Mouse (Mus musculus) embryonic facial prominence, embryonic 13.5 days (tissue): Measurements from ENCODE around the gene Gm13762. TPM values are rescaled to one million over a fixed set of nuclear protein-coding genes. Genes with fewer than 3 reads are reported as not detected.
"Not testable (repeated sequence)": the region's sequence is repeated elsewhere in the genome, so short reads cannot be mapped to it uniquely, and the experiment has no call there.

Experiments used
- ATAC-seq: fragments of 200-750 bp; cut with Nextera tagmentation; 2 replicates; pipeline ENCODE4 v1.8.0; 2017; ENCODE audit warnings: low read depth; ENCODE audit not compliant: insufficient number of reproducible peaks, insufficient read depth, low FRiP score, low TSS enrichment
- H3K27ac ChIP-seq: fragments of 300-500 bp; sonication (generic); 2 replicates; pipeline ENCODE4 v1.5.1; 2015; ENCODE audit warnings: moderate library complexity, mild to moderate bottlenecking, inconsistent platforms
- H3K27me3 ChIP-seq: fragments of 300-500 bp; sonication (generic); 2 replicates; pipeline ENCODE4 v1.6.1; 2015; ENCODE audit warnings: mild to moderate bottlenecking, inconsistent platforms
- H3K36me3 ChIP-seq: fragments of 300-500 bp; sonication (generic); 2 replicates; pipeline ENCODE4 v1.6.1; 2015; ENCODE audit warnings: mild to moderate bottlenecking, inconsistent platforms
- H3K4me1 ChIP-seq: fragments of 300-500 bp; sonication (generic); 2 replicates; pipeline ENCODE4 v1.6.1; 2015; ENCODE audit warnings: inconsistent platforms
- H3K4me2 ChIP-seq: fragments of 300-500 bp; sonication (generic); 2 replicates; pipeline ENCODE4 v1.6.1; 2015; ENCODE audit warnings: moderate library complexity, mild to moderate bottlenecking, inconsistent platforms
- H3K4me3 ChIP-seq: fragments of 300-500 bp; sonication (generic); 2 replicates; pipeline ENCODE4 v1.5.1; 2015; ENCODE audit warnings: mild to moderate bottlenecking, inconsistent platforms
- H3K9ac ChIP-seq: fragments of 300-500 bp; sonication (generic); 2 replicates; pipeline ENCODE4 v1.6.1; 2015; ENCODE audit warnings: mild to moderate bottlenecking, inconsistent platforms
- H3K9me3 ChIP-seq: fragments of 300-500 bp; sonication (generic); 2 replicates; pipeline ENCODE4 v1.6.1; 2016; ENCODE audit warnings: inconsistent platforms
- WGBS: fragments of 180-500 bp; shearing (Covaris S2); methylation state at CpG from one replicate; pipeline ENCODE4 v1.1.7; 2015; ENCODE audit warnings: mixed read lengths; 5-methylcytosine and 5-hydroxymethylcytosine counted together
- polyA plus RNA-seq: library from polyadenylated mRNA; unstranded; fragments of >200 nt; fragmentation: Nextera tagmentation; extraction: Ambion mirVana; gene quantifications from 2 replicates; pipeline ENCODE4 v1.2.1, GENCODE M21; 2015

Gm13762 gene
- polyA plus RNA-seq: not detected in 2 replicates

- H3K4me1 ChIP-seq: no peaks in the 10 kb centered on the region
- no peak within 1 kb of the TSS for H3K4me2 ChIP-seq
- no peaks in the 10 kb centered on the region for H3K27me3 ChIP-seq
- H3K4me3 ChIP-seq: no peak within 1 kb of the TSS
- WGBS: 83% methylated on average over 1 of the region's 1 CpGs
- H3K9ac ChIP-seq: no peak within 1 kb of the TSS
- no peaks in the 10 kb centered on the region for H3K36me3 ChIP-seq
- no peak within 1 kb of the TSS for H3K27ac ChIP-seq
- no peaks in the 10 kb centered on the region for H3K9me3 ChIP-seq
- ATAC-seq: no peak
These were observed at the start of gene Gm13762 for GRCm38 (mm10) chr2:88980181-88980580. Gene Gm13762, minus strand, starts transcription at chr2:88980281.

DNA sequence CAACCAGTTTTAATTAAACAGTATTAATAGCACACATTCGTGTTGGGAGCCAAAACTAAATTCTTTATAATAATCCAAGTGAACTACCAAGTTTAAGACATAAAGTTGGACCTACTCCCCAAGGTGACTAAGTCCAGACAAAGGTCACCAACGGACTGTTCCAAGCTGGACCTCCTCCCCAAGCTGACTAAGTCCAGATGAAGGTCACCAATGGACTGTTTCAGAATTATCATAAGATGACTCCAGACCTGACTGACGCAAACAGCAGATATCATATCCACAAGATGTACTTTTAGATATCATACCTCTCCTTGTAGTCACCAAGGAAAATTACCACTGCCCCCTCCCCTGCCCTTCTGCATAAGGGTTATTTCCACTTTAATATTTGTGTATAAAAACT, 41.4 kb upstream of the Gm13762 start:
- H3K36me3 ChIP-seq, H3K4me3 ChIP-seq, H3K27me3 ChIP-seq, H3K9ac ChIP-seq, H3K27ac ChIP-seq, H3K4me2 ChIP-seq, ATAC-seq, H3K9me3 ChIP-seq, H3K4me1 ChIP-seq: not testable (repeated sequence)
- WGBS: 69% methylated on average over 3 of the region's 3 CpGs

DNA sequence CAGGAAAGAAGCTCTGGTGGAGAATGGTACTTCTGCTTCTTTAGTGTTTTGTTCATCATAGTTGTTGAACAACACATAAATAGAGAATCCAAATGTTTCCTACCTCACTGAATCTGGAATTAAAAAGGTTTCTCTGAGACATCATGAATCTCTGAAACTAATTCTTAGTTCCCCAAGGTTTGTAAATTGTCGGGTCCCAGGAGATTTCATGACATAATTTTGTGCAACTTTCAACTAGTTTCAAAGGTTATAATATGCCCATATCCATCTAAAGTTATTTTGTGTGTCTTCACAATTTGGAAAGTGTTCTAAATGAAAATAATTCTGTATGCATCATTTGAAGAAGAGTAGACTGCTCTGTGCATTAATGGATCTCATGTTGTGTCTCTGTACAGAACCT, 38.2 kb upstream of the Gm13762 start, which contains the start of gene Olfr1216:
TSS of gene Olfr1216 (minus strand) at position 101 of the 400 bp plus-strand sequence.
- Histone ChIP-seq H3K9me3 (no peaks in the 10 kb centered on the region), H3K36me3 (no peaks in the 10 kb centered on the region), H3K27me3 (no peaks in the 10 kb centered on the region), H3K27ac (no peak within 1 kb of the TSS), H3K4me1 (no peaks in the 10 kb centered on the region), H3K9ac (no peak within 1 kb of the TSS), H3K4me2 (no peak within 1 kb of the TSS), H3K4me3 (no peak within 1 kb of the TSS)
- WGBS: 75% methylated on average over 1 of the region's 1 CpGs
- no peak for ATAC-seq

- Histone ChIP-seq H3K9me3 (no peaks in the 10 kb centered on the region), H3K36me3 (no peaks in the 10 kb centered on the region), H3K4me2 (no peak within 1 kb of the TSS), H3K27me3 (no peaks in the 10 kb centered on the region), H3K27ac (no peak within 1 kb of the TSS), H3K4me3 (no peak within 1 kb of the TSS), H3K9ac (no peak within 1 kb of the TSS), H3K4me1 (no peaks in the 10 kb centered on the region)
- no peak for ATAC-seq
- WGBS: 72% methylated on average over 2 of the region's 2 CpGs
These were observed 26.8 kb upstream of the Gm13762 start, which contains the start of gene Olfr1215 for GRCm38 (mm10) chr2:89006873-89007272. Gene Olfr1215, minus strand, starts transcription at chr2:89006973.

- ATAC-seq: no peak
- no peak within 1 kb of the TSS for H3K4me3 ChIP-seq
- H3K27me3 ChIP-seq: no peaks in the 10 kb centered on the region
- WGBS: 75% methylated on average over 1 of the region's 1 CpGs
- no peaks in the 10 kb centered on the region for H3K36me3 ChIP-seq
- H3K9me3 ChIP-seq: no peaks in the 10 kb centered on the region
- H3K4me1 ChIP-seq: no peaks in the 10 kb centered on the region
- no peak within 1 kb of the TSS for H3K4me2 ChIP-seq
- H3K9ac ChIP-seq: no peak within 1 kb of the TSS
- no peak within 1 kb of the TSS for H3K27ac ChIP-seq
These were observed 12.5 kb upstream of the Gm13762 start, which contains the start of gene Olfr1214 for GRCm38 (mm10) chr2:88992553-88992952. Gene Olfr1214, minus strand, starts transcription at chr2:88992653.

GRCm38 (mm10) chr2:88953669-88954068, 26.4 kb downstream of the Gm13762 start, which contains the start of gene Olfr1212:
Gene Olfr1212, plus strand, starts transcription at chr2:88953969.
- H3K9me3 ChIP-seq: no peaks in the 10 kb centered on the region
- H3K4me3 ChIP-seq: no peak within 1 kb of the TSS
- H3K36me3 ChIP-seq: no peaks in the 10 kb centered on the region
- no peak within 1 kb of the TSS for H3K9ac ChIP-seq
- ATAC-seq: no peak
- H3K4me1 ChIP-seq: no peaks in the 10 kb centered on the region
- no peak within 1 kb of the TSS for H3K4me2 ChIP-seq
- H3K27me3 ChIP-seq: no peaks in the 10 kb centered on the region
- no peak within 1 kb of the TSS for H3K27ac ChIP-seq

- Histone ChIP-seq H3K4me2 (no peak within 1 kb of the TSS), H3K9ac (no peak within 1 kb of the TSS), H3K27me3 (no peaks in the 10 kb centered on the region), H3K36me3 (no peaks in the 10 kb centered on the region), H3K27ac (no peak within 1 kb of the TSS), H3K9me3 (no peaks in the 10 kb centered on the region), H3K4me3 (no peak within 1 kb of the TSS), H3K4me1 (no peaks in the 10 kb centered on the region)
- no peak for ATAC-seq
- WGBS: 88% methylated on average over 1 of the region's 1 CpGs
These were observed 42.1 kb downstream of the Gm13762 start, which contains the start of gene Olfr1211 for GRCm38 (mm10) chr2:88938011-88938410. Gene Olfr1211, minus strand, starts transcription at chr2:88938111.

Other genes starting within 250 kb of the Gm13762 start
- not detected in 2 replicates for gene Olfr1197, start 247.9 kb downstream of the Gm13762 start, polyA plus RNA-seq
- gene Olfr1198, start 228.9 kb downstream of the Gm13762 start, polyA plus RNA-seq: not detected in 2 replicates
- gene Olfr1199, start 219.8 kb downstream of the Gm13762 start, polyA plus RNA-seq: not detected in 2 replicates
- not detected in 2 replicates for gene Olfr1200, start 209.8 kb downstream of the Gm13762 start, polyA plus RNA-seq
- gene Olfr1201, start 187.2 kb downstream of the Gm13762 start, polyA plus RNA-seq: not detected in 2 replicates
- gene Olfr1202, start 165.8 kb downstream of the Gm13762 start, polyA plus RNA-seq: not detected in 2 replicates
- gene Olfr1205, start 150.5 kb downstream of the Gm13762 start, polyA plus RNA-seq: not detected in 2 replicates
- gene Olfr1204, start 131.0 kb downstream of the Gm13762 start, polyA plus RNA-seq: not detected in 2 replicates
- not detected in 2 replicates for gene Olfr1206, start 117.0 kb downstream of the Gm13762 start, polyA plus RNA-seq
- gene Olfr1208, start 78.0 kb downstream of the Gm13762 start, polyA plus RNA-seq: not detected in 2 replicates
- gene Olfr1209, start 65.1 kb downstream of the Gm13762 start, polyA plus RNA-seq: 0.10 TPM in 1 of 2 replicates, not detected in the other
- gene Olfr1211, start 42.2 kb downstream of the Gm13762 start, polyA plus RNA-seq: not detected in 2 replicates
- not detected in 2 replicates for gene Olfr1212, start 26.3 kb downstream of the Gm13762 start, polyA plus RNA-seq
- not detected in 2 replicates for gene Olfr1214, start 12.4 kb upstream of the Gm13762 start, polyA plus RNA-seq
- gene Olfr1215, start 26.7 kb upstream of the Gm13762 start, polyA plus RNA-seq: not detected in 2 replicates
- not detected in 2 replicates for gene Olfr1216, start 38.1 kb upstream of the Gm13762 start, polyA plus RNA-seq
- 0.07 TPM in 1 of 2 replicates, not detected in the other for gene Olfr1217, start 51.8 kb upstream of the Gm13762 start, polyA plus RNA-seq
- not detected in 2 replicates for gene Olfr1218, start 80.9 kb upstream of the Gm13762 start, polyA plus RNA-seq
- not detected in 2 replicates for gene Olfr1219, start 103.2 kb upstream of the Gm13762 start, polyA plus RNA-seq
- gene Olfr1220, start 126.6 kb upstream of the Gm13762 start, polyA plus RNA-seq: not detected in 2 replicates
- gene Olfr1221, start 137.0 kb upstream of the Gm13762 start, polyA plus RNA-seq: not detected in 2 replicates
- not detected in 2 replicates for gene Olfr1222, start 152.8 kb upstream of the Gm13762 start, polyA plus RNA-seq
- not detected in 2 replicates for gene Olfr1223, start 171.3 kb upstream of the Gm13762 start, polyA plus RNA-seq
- not detected in 2 replicates for gene Olfr1224-ps1, start 183.8 kb upstream of the Gm13762 start, polyA plus RNA-seq
- gene Olfr1225, start 194.4 kb upstream of the Gm13762 start, polyA plus RNA-seq: not detected in 2 replicates
- gene Olfr1226, start 219.8 kb upstream of the Gm13762 start, polyA plus RNA-seq: not detected in 2 replicates